Mouse (Mus musculus) intestine, embryonic 16.5 days (tissue): ENCODE data around the gene Vmn1r209. TPM values are rescaled to one million over a fixed set of nuclear protein-coding genes. Genes with fewer than 3 reads are reported as not detected.
"Not testable (repeated sequence)": the region's sequence is repeated elsewhere in the genome, so short reads cannot be mapped to it uniquely, and the experiment has no call there.

ENCODE experiments used
- ATAC-seq: fragments of 200-750 bp; cut with Nextera tagmentation; 2 replicates; pipeline ENCODE4 v1.8.0; 2017; ENCODE audit warnings: moderate TSS enrichment, moderate library complexity
- H3K27ac ChIP-seq: fragments of 300-500 bp; sonication (generic); 2 replicates; pipeline ENCODE4 v1.5.1; 2014; ENCODE audit warnings: mild to moderate bottlenecking, low read length
- H3K27me3 ChIP-seq: fragments of 300-500 bp; sonication (generic); replicated peaks from 2 replicates; pipeline ENCODE4 v1.6.1; 2014; ENCODE audit warnings: low read length, control low read depth, mixed read lengths; ENCODE audit not compliant: control insufficient read depth, insufficient read depth
- H3K36me3 ChIP-seq: fragments of 300-500 bp; sonication (generic); 2 replicates; pipeline ENCODE4 v1.6.1; 2014; ENCODE audit warnings: low read length, control low read depth; ENCODE audit not compliant: control insufficient read depth, insufficient read depth
- H3K4me1 ChIP-seq: fragments of 300-500 bp; sonication (generic); 2 replicates; pipeline ENCODE4 v1.6.1; 2014; ENCODE audit warnings: low read length, control low read depth, mixed read lengths; ENCODE audit not compliant: control insufficient read depth, insufficient read depth
- H3K4me2 ChIP-seq: fragments of 300-500 bp; sonication (generic); 2 replicates; pipeline ENCODE4 v1.6.1; 2014; ENCODE audit warnings: low read depth, low read length, control low read depth
- H3K4me3 ChIP-seq: fragments of 300-500 bp; sonication (generic); 2 replicates; pipeline ENCODE4 v1.5.1; 2014; ENCODE audit warnings: mild to moderate bottlenecking, low read length
- H3K9ac ChIP-seq: fragments of 300-500 bp; sonication (generic); 2 replicates; pipeline ENCODE4 v1.6.1; 2014; ENCODE audit warnings: low read depth, low read length
- H3K9me3 ChIP-seq: fragments of 300-500 bp; sonication (generic); 2 replicates; pipeline ENCODE4 v1.6.1; 2016; ENCODE audit warnings: low read length, control low read depth; ENCODE audit not compliant: control insufficient read depth
- WGBS: fragments of 180-500 bp; shearing (Covaris S2); extraction: QIAGEN DNeasy Blood & Tissue Kit; methylation state at CpG from one replicate; pipeline ENCODE4 v1.1.7; 2014; 5-methylcytosine and 5-hydroxymethylcytosine counted together
- polyA plus RNA-seq: library from polyadenylated mRNA; unstranded; fragments of >200 nt; fragmentation: Nextera tagmentation; extraction: Ambion mirVana; gene quantifications from 2 replicates; pipeline ENCODE4 v1.2.1, GENCODE M21; 2015

Gene Vmn1r209
- polyA plus RNA-seq: not detected in 2 replicates

DNA sequence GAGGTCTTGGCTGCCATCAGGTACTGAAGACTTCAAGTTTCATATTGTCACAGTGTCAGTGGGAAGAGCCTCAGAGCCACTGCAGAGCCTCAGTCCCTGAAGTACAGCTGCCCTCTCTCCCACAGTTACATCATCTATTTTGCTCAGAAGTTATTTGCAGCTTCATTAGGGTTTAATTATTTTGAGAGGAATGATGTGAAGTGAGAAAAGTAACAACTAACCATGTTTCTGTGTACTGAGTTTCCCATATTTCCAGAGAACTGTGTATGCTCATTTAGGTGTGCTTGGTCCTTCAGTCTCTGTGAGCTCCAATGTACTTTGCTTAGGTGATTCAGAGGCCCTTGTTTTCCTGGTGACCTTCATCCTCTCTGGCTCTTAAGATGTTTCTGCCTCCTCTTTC lies at the start of gene Vmn1r209:
Gene Vmn1r209 (minus strand): TSS at position 101 of the 400 bp plus-strand sequence.
- not testable (repeated sequence) for H3K4me3 ChIP-seq, H3K27me3 ChIP-seq, H3K4me1 ChIP-seq, H3K4me2 ChIP-seq, H3K36me3 ChIP-seq, H3K27ac ChIP-seq, ATAC-seq, H3K9ac ChIP-seq, H3K9me3 ChIP-seq

DNA sequence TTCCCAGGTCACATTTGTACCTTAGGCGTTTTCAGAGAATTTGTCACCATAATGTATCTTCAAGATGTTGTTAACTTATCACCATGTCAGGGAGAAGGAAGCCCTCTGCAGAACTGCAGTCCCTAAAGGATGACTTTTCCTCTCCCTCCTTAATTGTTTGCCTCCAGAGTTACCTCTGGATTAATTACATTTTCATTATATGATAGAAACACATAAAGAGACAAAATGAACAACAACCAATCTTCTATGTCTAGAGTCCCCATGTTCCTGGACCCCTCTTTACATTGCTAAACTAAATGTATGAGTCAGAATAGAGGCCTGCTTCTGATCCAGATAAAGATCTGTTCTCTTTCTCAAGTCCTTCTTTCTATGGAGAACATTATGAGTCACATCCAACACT lies 48.0 kb upstream of the Vmn1r209 start, which contains the start of gene Vmn1r211:
Gene Vmn1r211 (minus strand): TSS at position 101 of the 400 bp plus-strand sequence.
- Histone ChIP-seq H3K9ac (no peak within 1 kb of the TSS), H3K4me1 (no peaks in the 10 kb centered on the region), H3K4me2 (no peak within 1 kb of the TSS), H3K4me3 (no peak within 1 kb of the TSS), H3K9me3 (no peaks in the 10 kb centered on the region), H3K36me3 (no peaks in the 10 kb centered on the region), H3K27me3 (no peaks in the 10 kb centered on the region), H3K27ac (no peak within 1 kb of the TSS)
- 70% methylated on average over 1 of the region's 1 CpGs for WGBS
- ATAC-seq: no peak

DNA sequence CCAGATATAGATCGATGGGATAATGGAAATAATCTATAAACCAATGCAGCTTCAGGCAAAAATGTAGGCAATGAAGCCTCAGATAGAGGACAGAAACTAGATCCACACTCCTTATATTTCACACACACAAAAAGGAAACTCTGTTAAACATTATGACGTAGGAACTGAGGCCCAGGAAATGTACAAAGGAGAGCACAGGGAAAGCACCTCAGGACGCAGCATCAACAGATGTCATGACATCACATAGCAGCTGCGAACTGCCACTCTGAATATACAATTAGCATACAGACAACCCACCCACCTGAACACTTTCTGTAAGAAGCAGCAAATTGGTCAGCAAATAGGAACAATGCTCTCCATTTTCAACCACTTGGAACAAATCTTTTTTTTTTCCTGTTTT lies 45.3 kb upstream of the Vmn1r209 start:
- WGBS: 77% methylated on average over 4 of the region's 4 CpGs
- Histone ChIP-seq H3K27me3 (no peaks in the 10 kb centered on the region), H3K9ac (no peak overlapping the region), H3K4me3 (no peak overlapping the region), H3K4me1 (no peaks in the 10 kb centered on the region), H3K27ac (no peak overlapping the region), H3K36me3 (no peaks in the 10 kb centered on the region), H3K9me3 (no peaks in the 10 kb centered on the region), H3K4me2 (no peak overlapping the region)
- no peak for ATAC-seq

DNA sequence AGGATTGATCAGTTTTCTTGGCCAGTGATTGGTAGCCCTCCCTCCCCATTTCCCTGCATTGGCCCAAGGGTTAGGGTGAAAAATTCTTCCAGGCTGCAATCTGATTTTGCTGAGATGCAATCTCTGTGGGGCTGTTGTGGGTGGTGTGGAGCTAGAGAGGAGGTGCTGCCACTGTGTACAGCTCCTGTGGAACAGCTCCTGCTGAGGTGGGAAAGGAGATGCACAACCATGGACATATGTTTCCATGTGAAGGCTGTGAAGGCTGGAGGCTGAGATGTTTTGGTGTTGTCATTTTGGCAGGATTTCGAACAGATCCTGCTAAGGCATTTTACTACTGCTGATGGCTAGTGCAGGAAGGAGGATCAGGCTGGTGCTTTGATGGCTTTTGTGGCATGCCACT lies 37.3 kb upstream of the Vmn1r209 start:
- H3K27ac ChIP-seq: no peak overlapping the region
- H3K4me3 ChIP-seq: no peak overlapping the region
- no peaks in the 10 kb centered on the region for H3K4me1 ChIP-seq
- no peak overlapping the region for H3K9ac ChIP-seq
- no peaks in the 10 kb centered on the region for H3K36me3 ChIP-seq
- 80% methylated on average over 1 of the region's 1 CpGs for WGBS
- H3K9me3 ChIP-seq: no peaks in the 10 kb centered on the region
- no peak for ATAC-seq
- H3K4me2 ChIP-seq: no peak overlapping the region
- H3K27me3 ChIP-seq: no peaks in the 10 kb centered on the region

DNA sequence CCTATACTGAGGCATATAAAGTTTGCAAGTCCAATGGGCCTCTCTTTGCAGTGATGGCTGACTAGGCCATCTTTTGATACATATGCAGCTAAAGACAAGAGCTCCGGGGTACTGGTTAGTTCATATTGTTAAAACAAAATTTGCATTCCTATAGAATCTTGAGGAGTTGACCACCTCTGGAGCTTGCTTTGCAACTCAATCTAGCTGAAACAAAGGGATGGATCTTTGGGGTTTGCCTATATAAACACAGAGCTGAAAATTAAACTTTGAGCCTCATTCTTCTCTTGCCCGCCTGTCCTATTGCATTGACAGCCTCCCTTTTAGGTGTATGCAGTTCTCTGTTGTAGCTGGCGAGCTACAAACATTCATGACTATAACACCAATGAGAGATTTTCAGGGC lies 34.8 kb upstream of the Vmn1r209 start:
- H3K36me3 ChIP-seq, H3K9me3 ChIP-seq, H3K4me2 ChIP-seq, ATAC-seq, H3K4me3 ChIP-seq, H3K4me1 ChIP-seq, H3K9ac ChIP-seq, H3K27me3 ChIP-seq, H3K27ac ChIP-seq: not testable (repeated sequence)
- 63% methylated on average over 3 of the region's 3 CpGs for WGBS

DNA sequence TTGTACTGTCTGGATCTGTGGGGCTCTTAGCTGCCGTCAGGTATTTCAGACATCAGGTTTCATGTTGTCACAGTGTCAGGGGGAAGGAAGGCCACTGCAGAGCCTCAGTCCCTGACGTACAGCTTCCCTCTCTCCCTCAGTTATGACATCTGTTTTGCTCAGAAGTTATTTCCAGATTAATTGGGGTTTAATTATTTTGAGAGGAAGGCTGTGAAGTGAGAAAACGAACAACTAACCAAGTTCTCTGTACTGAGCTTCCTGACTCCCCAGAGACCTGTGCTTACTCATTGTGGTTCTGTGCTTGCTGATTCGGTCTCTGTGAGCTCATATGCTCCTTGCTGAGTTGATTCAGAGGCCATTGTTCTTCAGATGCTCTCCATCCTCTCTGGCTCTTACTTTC lies 21.8 kb upstream of the Vmn1r209 start, which contains the start of gene Vmn1r210:
Gene Vmn1r210 (minus strand): TSS at position 101 of the 400 bp plus-strand sequence.
- H3K4me1 ChIP-seq: no peaks in the 10 kb centered on the region
- no peak within 1 kb of the TSS for H3K4me3 ChIP-seq
- H3K36me3 ChIP-seq: no peaks in the 10 kb centered on the region
- H3K4me2 ChIP-seq: no peak within 1 kb of the TSS
- H3K9ac ChIP-seq: no peak within 1 kb of the TSS
- no peak within 1 kb of the TSS for H3K27ac ChIP-seq
- no peaks in the 10 kb centered on the region for H3K9me3 ChIP-seq
- H3K27me3 ChIP-seq: no peaks in the 10 kb centered on the region
- ATAC-seq: no peak
- 58% methylated on average over 4 of the region's 4 CpGs for WGBS

DNA sequence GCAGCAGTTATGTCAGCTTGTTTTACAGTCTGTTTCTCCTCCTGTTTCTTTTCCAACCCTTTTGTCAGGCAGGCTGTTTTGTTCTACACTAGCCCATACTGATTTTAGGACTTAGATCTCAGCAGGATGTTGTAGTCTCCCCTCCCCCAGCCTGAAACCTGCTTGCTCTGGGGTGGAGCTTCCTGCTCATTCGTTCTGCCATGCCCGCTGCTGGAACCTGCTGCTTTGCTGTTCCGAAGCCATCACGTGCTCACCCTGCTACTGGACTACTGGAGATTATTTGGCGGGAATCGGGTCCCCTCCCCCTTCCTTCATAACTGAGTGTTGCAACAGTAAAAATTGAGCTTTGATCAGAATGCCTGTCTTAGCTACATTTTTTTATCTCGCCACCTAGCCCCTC lies 19.9 kb upstream of the Vmn1r209 start:
- H3K9me3 ChIP-seq, H3K36me3 ChIP-seq, H3K9ac ChIP-seq, H3K27me3 ChIP-seq, ATAC-seq, H3K27ac ChIP-seq, H3K4me1 ChIP-seq, H3K4me3 ChIP-seq, H3K4me2 ChIP-seq: not testable (repeated sequence)
- 38% methylated on average over 7 of the region's 7 CpGs for WGBS

DNA sequence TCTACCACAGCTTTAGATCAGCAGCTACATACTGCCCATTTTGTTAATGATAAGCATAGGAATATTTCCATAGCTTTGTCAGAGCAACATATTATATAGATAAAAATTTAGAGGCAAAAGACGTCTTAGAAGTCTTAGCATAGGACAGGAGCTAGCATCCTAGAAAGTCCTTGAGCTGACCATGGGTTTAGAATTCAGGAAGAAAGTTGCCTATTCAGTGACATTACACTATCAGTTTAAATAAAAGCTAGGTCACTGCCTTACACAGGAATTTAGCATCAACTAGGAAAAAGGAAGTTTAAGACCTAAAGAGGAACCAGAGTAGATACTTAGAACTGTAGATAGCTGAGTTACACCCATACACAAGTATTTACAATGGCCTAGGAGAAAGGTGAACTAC lies 12.1 kb upstream of the Vmn1r209 start:
- not testable (repeated sequence) for ATAC-seq, H3K4me1 ChIP-seq, H3K9ac ChIP-seq, H3K4me2 ChIP-seq, H3K27me3 ChIP-seq, H3K27ac ChIP-seq, H3K36me3 ChIP-seq, H3K9me3 ChIP-seq, H3K4me3 ChIP-seq
- WGBS: 83% methylated on average over 1 of the region's 1 CpGs

DNA sequence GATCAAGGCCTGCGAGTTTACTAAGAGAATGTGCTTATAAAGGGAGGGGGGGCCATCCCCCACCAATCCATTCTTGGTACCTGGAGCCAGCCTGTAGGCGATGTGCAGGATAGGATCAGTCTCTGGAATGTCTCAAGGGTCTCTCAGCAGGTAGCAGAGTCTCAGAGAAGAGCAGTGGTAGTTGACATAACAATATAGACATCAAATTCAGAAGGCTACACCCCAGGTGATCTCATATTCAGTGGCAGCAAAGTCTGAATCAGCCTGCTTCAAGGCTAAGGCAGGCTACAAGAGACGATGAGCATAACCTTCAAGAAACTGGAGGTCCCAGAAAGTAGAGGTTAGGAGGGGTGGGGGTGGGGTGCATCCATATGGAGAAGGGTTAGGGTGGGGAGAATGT lies 21.4 kb downstream of the Vmn1r209 start:
- not testable (repeated sequence) for H3K9me3 ChIP-seq, H3K27ac ChIP-seq, H3K27me3 ChIP-seq, H3K36me3 ChIP-seq, H3K4me1 ChIP-seq, H3K4me3 ChIP-seq, H3K9ac ChIP-seq, H3K4me2 ChIP-seq, ATAC-seq
- 77% methylated on average over 3 of the region's 3 CpGs for WGBS

DNA sequence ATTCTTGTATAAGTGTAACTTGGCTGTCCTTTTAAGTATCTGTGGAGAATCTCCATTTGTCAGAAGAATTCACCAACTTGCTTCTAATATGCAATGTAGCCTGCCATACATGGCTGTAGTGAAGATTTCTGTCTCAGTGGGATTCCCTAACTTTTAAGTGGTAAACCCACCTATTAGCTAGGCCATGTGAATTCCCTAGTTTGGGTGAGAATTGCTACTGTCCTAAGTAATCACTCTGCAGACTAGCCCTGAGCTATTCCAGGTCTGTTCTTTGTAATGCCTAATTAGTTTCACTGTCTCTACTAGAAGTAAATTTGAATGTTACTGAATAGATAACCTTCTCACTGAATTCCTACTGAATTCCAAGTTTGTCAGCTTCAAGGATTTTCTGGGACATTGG lies 25.3 kb downstream of the Vmn1r209 start:
- not testable (repeated sequence) for H3K9me3 ChIP-seq, H3K4me2 ChIP-seq, H3K27me3 ChIP-seq, H3K4me3 ChIP-seq, H3K27ac ChIP-seq, H3K4me1 ChIP-seq, H3K9ac ChIP-seq, ATAC-seq, H3K36me3 ChIP-seq
